Mouse (Mus musculus): ENCODE measurements around the gene Plcb2. TPM values are rescaled to one million over a fixed set of nuclear protein-coding genes. Genes with fewer than 3 reads are reported as not detected.

Plcb2 gene
- polyA plus RNA-seq, 1 experiment from 2014 or later, result 2.3 TPM

- H3K4me3 ChIP-seq (replicated peaks), result no peak overlapping the region
- no peak overlapping the region for H3K27ac ChIP-seq (replicated peaks)
- ATAC-seq (ENCODE audit: insufficient read depth), result no peak
- no peaks in the 10 kb centered on the region for H3K36me3 ChIP-seq (replicated peaks)
- no peak overlapping the region for H3K9ac ChIP-seq
- peaks cover 21% of the 10 kb centered on the region for H3K4me1 ChIP-seq (replicated peaks)
- peaks cover 60% of the 10 kb centered on the region for H3K27me3 ChIP-seq
- H3K4me2 ChIP-seq, result no peak overlapping the region
- WGBS (ENCODE audit: insufficient replicate concordance), result 82% methylated on average over 6 of the region's 6 CpGs
- H3K9me3 ChIP-seq (replicated peaks), result no peaks in the 10 kb centered on the region
These were observed 47.3 kb downstream of the Plcb2 start for GRCm38 (mm10) chr2:118680926-118681325.

GRCm38 (mm10) chr2:118679577-118679976 is 48.7 kb downstream of the Plcb2 start:
- Histone ChIP-seq H3K9ac (no peak overlapping the region), H3K36me3 (replicated peaks) (no peaks in the 10 kb centered on the region), H3K9me3 (replicated peaks) (no peaks in the 10 kb centered on the region), H3K4me1 (replicated peaks) (peaks cover 21% of the 10 kb centered on the region), H3K4me2 (no peak overlapping the region), H3K4me3 (replicated peaks) (no peak overlapping the region), H3K27ac (replicated peaks) (no peak overlapping the region), H3K27me3 (peaks cover 73% of the 10 kb centered on the region)
- 63% methylated on average over 3 of the region's 3 CpGs for WGBS (ENCODE audit: insufficient replicate concordance)
- ATAC-seq (ENCODE audit: insufficient read depth), result no peak

GRCm38 (mm10) chr2:118677817-118678216 is 50.4 kb downstream of the Plcb2 start:
- Histone ChIP-seq H3K27me3 (peaks cover 86% of the 10 kb centered on the region), H3K4me2 (peak overlapping the region; percentile 89), H3K4me3 (replicated peaks) (peak overlapping the region; percentile 56), H3K9ac (0 out of 2 replicates have a peak overlapping the region, but pooled peaks have one; percentile 35), H3K27ac (replicated peaks) (no peak overlapping the region), H3K4me1 (replicated peaks) (peaks cover 21% of the 10 kb centered on the region), H3K36me3 (replicated peaks) (no peaks in the 10 kb centered on the region), H3K9me3 (replicated peaks) (no peaks in the 10 kb centered on the region)
- WGBS (ENCODE audit: insufficient replicate concordance), result 13% methylated on average over 4 of the region's 4 CpGs
- peak; percentile 32; the same call in 1 of the 2 replicates for ATAC-seq (ENCODE audit: insufficient read depth)

DNA sequence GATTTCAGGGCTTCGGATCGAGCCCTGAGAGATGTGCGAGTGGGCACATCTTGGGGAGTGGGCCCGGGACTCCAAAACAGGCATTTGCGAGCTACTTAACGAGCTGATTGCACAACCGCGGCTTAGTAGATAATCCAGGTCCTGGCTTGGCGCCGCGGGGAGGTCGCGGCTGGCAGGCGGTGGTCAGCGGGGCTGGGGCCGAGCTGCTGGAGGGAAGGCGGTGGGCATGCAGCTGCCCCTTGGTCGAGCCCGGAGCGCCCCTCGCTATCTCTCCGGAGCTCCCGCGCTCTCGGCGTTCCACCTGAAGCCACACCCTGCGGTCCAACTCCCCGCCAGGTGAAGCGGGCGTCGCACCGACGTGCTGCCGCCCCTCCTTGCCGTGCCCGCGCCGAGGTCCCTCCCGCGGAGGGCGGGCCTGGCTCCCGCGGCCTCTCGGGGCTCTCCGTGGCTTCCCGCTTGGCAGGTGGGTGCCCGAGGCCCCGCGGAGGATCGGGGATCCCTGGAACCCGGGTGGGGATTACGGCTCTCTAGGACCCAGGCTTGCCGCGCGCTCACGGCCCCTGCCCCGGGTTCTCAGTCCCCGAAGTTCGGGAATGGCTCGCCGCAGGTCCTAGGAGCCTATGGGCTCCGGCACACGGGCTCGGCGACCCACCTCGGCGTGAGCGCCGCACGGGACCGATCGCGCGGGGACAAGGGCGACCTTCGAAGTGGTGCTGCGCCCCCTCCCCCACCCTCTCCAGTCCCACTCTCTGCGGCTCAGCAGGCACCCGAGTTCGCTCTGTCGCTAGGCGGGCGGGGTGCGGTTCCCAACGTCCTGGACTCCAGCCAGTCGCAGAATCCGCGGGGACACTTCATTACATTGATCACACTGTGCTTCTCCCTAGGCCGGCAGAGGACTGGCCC is 51.1 kb downstream of the Plcb2 start:
- peaks cover 86% of the 10 kb centered on the region for H3K27me3 ChIP-seq
- no peaks in the 10 kb centered on the region for H3K9me3 ChIP-seq (replicated peaks)
- H3K4me1 ChIP-seq (replicated peaks), result peaks cover 17% of the 10 kb centered on the region
- peak overlapping the region; percentile 89 for H3K4me2 ChIP-seq
- peak; percentile 40; the same call in 1 of the 2 replicates for ATAC-seq (ENCODE audit: insufficient read depth)
- H3K27ac ChIP-seq (replicated peaks), result no peak overlapping the region
- H3K36me3 ChIP-seq (replicated peaks), result no peaks in the 10 kb centered on the region
- peak overlapping the region; percentile 56 for H3K4me3 ChIP-seq (replicated peaks)
- H3K9ac ChIP-seq, result peak overlapping the region; percentile 35; the same call in 1 of the 2 replicates
- WGBS (ENCODE audit: insufficient replicate concordance), result 2% methylated on average over 89 of the region's 89 CpGs

DNA sequence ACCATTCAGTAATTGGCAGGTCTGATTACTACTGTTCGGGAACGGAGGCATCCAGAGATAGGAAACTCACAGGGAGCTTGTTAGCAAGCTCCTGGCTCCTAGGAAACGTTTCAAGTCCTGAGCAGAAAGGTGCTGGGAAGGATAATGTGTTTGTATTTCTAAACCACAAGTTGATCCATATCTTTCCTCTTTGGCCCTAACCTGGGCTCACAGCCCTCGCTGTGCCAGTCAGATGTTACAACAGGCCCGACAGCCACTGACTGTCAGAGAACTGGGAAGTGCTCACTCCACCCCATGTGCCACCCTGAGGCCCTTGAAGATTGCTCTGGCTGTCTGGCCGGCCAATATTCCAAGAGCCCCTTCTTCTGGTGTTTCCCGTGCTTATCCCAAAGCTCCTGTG is 53.7 kb downstream of the Plcb2 start:
- Histone ChIP-seq H3K36me3 (replicated peaks) (no peaks in the 10 kb centered on the region), H3K9me3 (replicated peaks) (no peaks in the 10 kb centered on the region), H3K4me1 (replicated peaks) (peaks cover 17% of the 10 kb centered on the region), H3K27ac (replicated peaks) (no peak overlapping the region), H3K4me3 (replicated peaks) (no peak overlapping the region), H3K9ac (no peak overlapping the region), H3K27me3 (peaks cover 83% of the 10 kb centered on the region), H3K4me2 (no peak overlapping the region)
- ATAC-seq (ENCODE audit: insufficient read depth), result no peak
- 22% methylated on average over 7 of the region's 7 CpGs for WGBS (ENCODE audit: insufficient replicate concordance)

DNA sequence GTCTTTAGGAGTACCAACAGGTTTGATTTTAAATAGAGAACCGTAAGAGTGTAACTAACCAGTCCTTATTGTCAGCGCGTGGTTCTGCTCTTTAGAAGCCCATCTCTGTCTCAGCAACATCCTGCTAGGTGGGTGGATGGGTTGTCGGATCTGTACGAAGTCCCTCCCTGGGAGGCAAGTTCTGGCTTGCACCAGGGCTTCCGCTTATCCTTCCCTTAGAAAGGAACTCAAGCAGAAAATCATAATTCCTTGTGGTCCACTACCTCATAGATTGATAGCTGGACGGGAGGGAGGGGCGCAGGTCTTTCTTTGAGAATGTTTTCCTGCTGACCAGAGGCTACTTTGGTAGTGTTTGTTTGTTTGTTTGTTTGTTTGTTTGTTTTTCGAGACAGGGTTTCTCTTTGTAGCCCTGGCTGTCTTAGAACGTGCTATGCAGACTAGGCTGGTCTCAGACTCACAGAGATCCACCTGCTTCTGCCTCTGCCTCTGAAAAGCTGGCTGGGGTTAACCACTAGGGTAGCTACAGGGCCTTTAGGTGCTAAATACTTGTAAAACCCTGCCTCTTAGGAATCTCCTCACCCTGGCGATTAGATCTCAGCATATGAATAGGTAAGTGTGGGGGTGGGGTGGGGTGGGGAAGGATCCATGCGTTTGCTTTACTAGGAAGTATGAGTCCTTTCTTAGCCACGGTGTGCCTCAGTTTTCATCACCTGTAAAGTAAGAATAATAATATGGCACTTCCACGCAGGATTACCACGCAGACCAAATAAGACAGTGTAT is 54.4 kb downstream of the Plcb2 start:
- Histone ChIP-seq H3K9me3 (replicated peaks) (no peaks in the 10 kb centered on the region), H3K27ac (replicated peaks) (no peak overlapping the region), H3K36me3 (replicated peaks) (no peaks in the 10 kb centered on the region), H3K4me1 (replicated peaks) (peaks cover 17% of the 10 kb centered on the region), H3K4me3 (replicated peaks) (no peak overlapping the region), H3K4me2 (no peak overlapping the region), H3K9ac (no peak overlapping the region), H3K27me3 (peaks cover 77% of the 10 kb centered on the region)
- WGBS (ENCODE audit: insufficient replicate concordance), result 36% methylated on average over 15 of the region's 15 CpGs
- no peak for ATAC-seq (ENCODE audit: insufficient read depth)

- Histone ChIP-seq H3K36me3 (replicated peaks) (no peaks in the 10 kb centered on the region), H3K9ac (no peak overlapping the region), H3K27ac (replicated peaks) (no peak overlapping the region), H3K4me1 (replicated peaks) (peaks cover 11% of the 10 kb centered on the region), H3K9me3 (replicated peaks) (no peaks in the 10 kb centered on the region), H3K4me2 (no peak overlapping the region), H3K27me3 (peaks cover 55% of the 10 kb centered on the region), H3K4me3 (replicated peaks) (no peak overlapping the region)
- no peak for ATAC-seq (ENCODE audit: insufficient read depth)
- WGBS (ENCODE audit: insufficient replicate concordance), result 57% methylated on average over 1 of the region's 1 CpGs
These were observed 56.5 kb downstream of the Plcb2 start for GRCm38 (mm10) chr2:118671728-118672127.

DNA sequence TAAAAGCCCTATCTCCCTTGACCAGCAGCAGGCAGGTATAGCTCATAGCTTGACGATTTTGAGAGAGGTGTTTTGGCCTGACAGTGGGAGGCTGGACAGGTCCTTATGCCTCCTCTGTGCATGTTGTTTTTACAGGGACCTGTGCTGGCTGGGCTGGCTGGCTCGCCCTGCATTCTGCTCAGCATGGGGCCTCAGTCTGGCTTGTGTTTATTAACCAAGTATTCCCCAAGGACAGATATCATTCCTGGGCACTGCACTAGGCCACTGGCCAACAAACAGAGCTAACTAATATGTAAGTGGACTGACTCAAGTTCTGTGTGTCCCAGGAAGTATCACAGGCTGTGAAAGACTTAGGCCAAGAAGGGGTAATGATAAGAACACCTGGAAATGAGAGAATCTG is 58.5 kb downstream of the Plcb2 start:
- Histone ChIP-seq H3K9ac (no peak overlapping the region), H3K27me3 (peaks cover 41% of the 10 kb centered on the region), H3K4me3 (replicated peaks) (no peak overlapping the region), H3K4me1 (replicated peaks) (peaks cover 16% of the 10 kb centered on the region; the same call in 1 of the 2 replicates), H3K9me3 (replicated peaks) (no peaks in the 10 kb centered on the region), H3K36me3 (replicated peaks) (no peaks in the 10 kb centered on the region), H3K27ac (replicated peaks) (no peak overlapping the region), H3K4me2 (no peak overlapping the region)
- ATAC-seq (ENCODE audit: insufficient read depth), result no peak
- 39% methylated on average over 2 of the region's 2 CpGs for WGBS (ENCODE audit: insufficient replicate concordance)

DNA sequence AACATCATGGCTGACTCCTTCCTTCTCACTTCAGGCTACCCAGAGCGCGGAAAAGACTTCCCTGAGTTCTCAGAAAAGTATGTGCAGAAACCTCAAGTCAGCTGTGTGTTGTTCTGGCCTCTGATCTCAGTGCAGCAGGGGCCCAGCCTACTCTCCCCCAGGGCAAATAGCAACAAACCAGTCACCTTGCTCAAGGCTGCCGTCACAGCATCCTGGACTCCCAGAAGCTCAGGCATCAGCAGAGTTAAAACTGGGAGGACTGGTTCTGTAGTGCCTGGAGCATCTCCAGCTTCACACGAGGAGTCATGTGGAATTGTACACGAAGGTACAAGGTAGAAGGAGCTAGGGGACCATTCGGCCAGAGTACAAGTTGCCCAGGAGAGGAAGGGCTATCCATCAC is 59.0 kb downstream of the Plcb2 start:
- Histone ChIP-seq H3K4me1 (replicated peaks) (peaks cover 20% of the 10 kb centered on the region), H3K9me3 (replicated peaks) (no peaks in the 10 kb centered on the region), H3K27ac (replicated peaks) (no peak overlapping the region), H3K9ac (no peak overlapping the region), H3K27me3 (peaks cover 38% of the 10 kb centered on the region), H3K4me2 (no peak overlapping the region), H3K4me3 (replicated peaks) (no peak overlapping the region), H3K36me3 (replicated peaks) (no peaks in the 10 kb centered on the region)
- WGBS (ENCODE audit: insufficient replicate concordance), result 66% methylated on average over 6 of the region's 6 CpGs
- ATAC-seq (ENCODE audit: insufficient read depth), result no peak

DNA sequence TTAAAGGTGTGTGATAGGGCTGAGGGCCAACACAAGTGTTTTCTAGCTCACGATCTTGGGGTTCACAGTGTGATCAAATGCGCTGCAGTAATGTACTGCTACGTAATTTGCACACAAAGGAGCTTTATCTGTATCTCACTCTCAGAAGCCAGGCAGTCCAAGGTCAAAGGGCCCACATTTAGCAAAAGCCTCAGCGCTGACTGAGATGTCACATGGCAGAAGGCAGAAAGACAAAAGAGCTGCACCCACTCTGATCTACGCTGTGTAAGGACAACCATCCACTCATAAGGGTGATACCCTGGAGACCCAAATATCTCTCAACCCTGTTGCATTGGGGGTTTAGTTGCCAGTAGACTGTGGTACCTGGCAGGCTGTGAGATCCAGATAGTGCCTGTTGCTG is 61.1 kb downstream of the Plcb2 start:
- Histone ChIP-seq H3K9ac (no peak overlapping the region), H3K4me1 (replicated peaks) (peaks cover 41% of the 10 kb centered on the region), H3K36me3 (replicated peaks) (no peaks in the 10 kb centered on the region), H3K4me2 (no peak overlapping the region), H3K4me3 (replicated peaks) (no peak overlapping the region), H3K27ac (replicated peaks) (no peak overlapping the region), H3K9me3 (replicated peaks) (no peaks in the 10 kb centered on the region), H3K27me3 (peaks cover 33% of the 10 kb centered on the region)
- 60% methylated on average over 5 of the region's 5 CpGs for WGBS (ENCODE audit: insufficient replicate concordance)
- no peak for ATAC-seq (ENCODE audit: insufficient read depth)

DNA sequence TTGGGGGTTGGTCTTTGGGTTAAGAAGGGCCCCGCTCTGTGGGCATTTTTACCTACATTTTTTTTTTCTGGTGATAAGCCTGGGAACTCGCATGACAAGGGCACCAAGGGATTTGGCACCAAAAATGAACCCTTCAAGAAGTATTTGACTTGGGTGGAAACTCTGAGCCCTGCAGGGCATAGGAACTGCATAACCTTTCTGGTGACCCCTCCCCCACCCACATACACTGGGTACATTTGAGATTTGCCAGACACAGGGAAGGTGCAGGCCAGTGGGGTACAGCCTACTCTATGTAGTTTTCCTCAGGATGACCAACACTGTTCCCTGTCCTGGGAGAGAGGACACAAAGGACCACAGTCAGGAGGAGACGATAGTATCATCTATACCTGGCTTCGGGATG is 62.6 kb downstream of the Plcb2 start:
- WGBS (ENCODE audit: insufficient replicate concordance), result 81% methylated on average over 4 of the region's 4 CpGs
- H3K4me2 ChIP-seq, result no peak overlapping the region
- ATAC-seq (ENCODE audit: insufficient read depth), result no peak
- peaks cover 57% of the 10 kb centered on the region for H3K4me1 ChIP-seq (replicated peaks)
- H3K27me3 ChIP-seq, result peaks cover 25% of the 10 kb centered on the region
- H3K4me3 ChIP-seq (replicated peaks), result no peak overlapping the region
- H3K36me3 ChIP-seq (replicated peaks), result no peaks in the 10 kb centered on the region
- H3K27ac ChIP-seq (replicated peaks), result no peak overlapping the region
- no peaks in the 10 kb centered on the region for H3K9me3 ChIP-seq (replicated peaks)
- no peak overlapping the region for H3K9ac ChIP-seq

Data from liver, embryonic 15.5 days (tissue).